Mouse (Mus musculus) frontal cortex, postnatal 10 days (tissue): ENCODE measurements around the gene Ano1.

Experiments used
- DNase-seq, 2 experiments: peaks; one replicate each; pipeline ENCODE4 v3.0.0; 2022; ENCODE audit warnings: low spot score in 2 of 2, mixed read lengths in 1 of 2

Gene Ano1

GRCm38 (mm10) chr7:144764537-144765282, 12.9 kb upstream of the Ano1 start:
- DNase-seq: no peak

GRCm38 (mm10) chr7:144764013-144764412, 12.2 kb upstream of the Ano1 start:
- DNase-seq: no peak

GRCm38 (mm10) chr7:144762496-144763235, 10.9 kb upstream of the Ano1 start:
- no peak for DNase-seq

- no peak for DNase-seq
These were observed 8.5 kb upstream of the Ano1 start for GRCm38 (mm10) chr7:144760228-144760627.

- DNase-seq: no peak
These were observed 7.7 kb upstream of the Ano1 start for GRCm38 (mm10) chr7:144759455-144759854.

- DNase-seq: no peak
These were observed 4.0 kb upstream of the Ano1 start for GRCm38 (mm10) chr7:144755511-144756378.

- DNase-seq: no peak
These were observed 2.9 kb upstream of the Ano1 start for GRCm38 (mm10) chr7:144754722-144755121.

GRCm38 (mm10) chr7:144753657-144754031, 1.9 kb upstream of the Ano1 start:
- DNase-seq: no peak

- DNase-seq: no peak
These were observed 1.3 kb upstream of the Ano1 start for GRCm38 (mm10) chr7:144752919-144753656.

- DNase-seq: no peak
These were observed 4.0 kb downstream of the Ano1 start for GRCm38 (mm10) chr7:144747756-144748155.

- no peak for DNase-seq
These were observed 5.3 kb downstream of the Ano1 start for GRCm38 (mm10) chr7:144746466-144746865.

- DNase-seq: no peak
These were observed 7.9 kb downstream of the Ano1 start for GRCm38 (mm10) chr7:144743874-144744273.

GRCm38 (mm10) chr7:144740643-144741042, 11.1 kb downstream of the Ano1 start:
- no peak for DNase-seq

- DNase-seq: no peak
These were observed 12.0 kb downstream of the Ano1 start for GRCm38 (mm10) chr7:144739810-144740209.

- no peak for DNase-seq
These were observed 13.4 kb downstream of the Ano1 start for GRCm38 (mm10) chr7:144738357-144738798.

GRCm38 (mm10) chr7:144731897-144732291, 19.9 kb downstream of the Ano1 start:
- DNase-seq: no peak

- DNase-seq: no peak
These were observed 20.4 kb downstream of the Ano1 start for GRCm38 (mm10) chr7:144731182-144731896.

- no peak for DNase-seq
These were observed 27.5 kb downstream of the Ano1 start for GRCm38 (mm10) chr7:144724283-144724682.

- no peak for DNase-seq
These were observed 31.8 kb downstream of the Ano1 start for GRCm38 (mm10) chr7:144719956-144720355.

GRCm38 (mm10) chr7:144717736-144718135, 34.0 kb downstream of the Ano1 start:
- no peak for DNase-seq

GRCm38 (mm10) chr7:144697870-144698269, 53.9 kb downstream of the Ano1 start:
- DNase-seq: no peak
